Mouse (Mus musculus): ENCODE results near the gene Vmn1r120.
"Not testable (repeated sequence)": the region's sequence is repeated elsewhere in the genome, so short reads cannot be mapped to it uniquely, and the experiment has no call there.

The Vmn1r120 gene

DNA sequence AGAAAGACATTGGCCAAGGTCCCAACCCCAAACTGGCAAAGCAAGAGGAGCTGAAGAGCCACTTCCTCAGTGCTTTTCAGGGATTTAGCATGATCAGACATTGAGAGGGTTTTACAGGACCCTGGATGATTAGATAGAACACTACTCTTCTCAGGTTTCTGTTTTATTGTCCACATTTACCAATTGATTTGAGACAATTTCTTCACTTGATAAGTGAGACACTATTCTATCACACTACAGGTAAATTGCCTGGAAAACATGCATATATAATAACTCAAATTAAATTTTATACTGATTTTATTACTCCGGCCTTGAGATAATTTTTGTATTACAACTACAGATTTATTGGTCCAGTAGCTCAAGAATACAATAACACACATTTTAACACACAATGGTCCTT lies at the start of gene Vmn1r120:
Gene Vmn1r120 (minus strand): TSS at position 101 of the 400 bp plus-strand sequence.
- DNase-seq (ENCODE audit: low spot score) = not testable (repeated sequence)

DNA sequence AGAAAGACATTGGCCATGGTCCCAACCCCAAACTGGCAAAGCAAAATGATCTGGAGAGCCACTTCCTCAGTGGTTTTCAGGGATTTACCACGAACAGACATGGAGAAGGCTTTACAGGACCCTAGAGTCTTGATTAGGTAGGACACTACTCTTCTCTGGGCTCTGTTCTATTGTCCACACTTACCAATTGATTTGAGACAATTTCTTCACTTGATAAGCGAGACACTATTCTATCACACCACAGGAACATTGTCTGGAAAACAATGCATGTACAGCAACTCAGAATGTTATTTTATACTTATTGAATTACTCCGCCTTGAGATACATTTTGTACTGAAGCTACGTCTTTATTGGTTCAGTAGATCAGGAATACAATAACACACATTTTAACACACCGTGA lies 44.8 kb upstream of the Vmn1r120 start, which contains the start of gene Vmn1r121:
Gene Vmn1r121 (minus strand): TSS at position 101 of the 400 bp plus-strand sequence.
- DNase-seq (ENCODE audit: low spot score) = not testable (repeated sequence)

DNA sequence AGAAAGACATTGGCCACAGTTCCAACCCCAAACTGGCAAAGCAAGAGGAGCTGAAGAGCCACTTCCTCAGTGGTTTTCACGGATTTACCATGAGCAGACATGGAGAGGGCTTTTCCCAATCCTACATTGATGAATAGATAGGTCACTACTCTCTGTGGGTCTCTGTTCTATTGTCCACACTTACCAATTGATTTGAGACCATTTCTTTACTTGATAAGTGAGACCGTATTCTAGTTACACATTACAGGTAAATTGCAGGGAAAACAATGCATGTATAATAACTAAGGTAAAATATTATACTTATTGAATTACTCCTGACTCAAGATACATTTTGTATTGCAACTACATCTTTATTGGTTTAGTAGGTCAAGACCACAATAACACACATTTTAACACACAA lies 41.2 kb downstream of the Vmn1r120 start, which contains the start of gene Vmn1r119:
Gene Vmn1r119 (minus strand): TSS at position 101 of the 400 bp plus-strand sequence.
- not testable (repeated sequence) for DNase-seq (ENCODE audit: low spot score)

Measured in adipocyte (in vitro differentiated cells).